Mouse (Mus musculus): ENCODE results near the gene Sytl4. TPM values are rescaled to one million over a fixed set of nuclear protein-coding genes. Genes with fewer than 3 reads are reported as not detected.

The Sytl4 gene
- polyA plus RNA-seq, 1 experiment from 2014 or later = 4.0 TPM

GRCm38 (mm10) chrX:133939561-133939960 lies 42.1 kb downstream of the Sytl4 start:
- Histone ChIP-seq H3K4me1 (ENCODE audit: control insufficient read depth in 2 of 2, insufficient read depth in 2 of 2, low read length in 2 of 2) (no peaks in the 10 kb centered on the region; a peak in 1 of 4 replicates), H3K27ac (replicated peaks in 1 of 2; ENCODE audit: control insufficient read depth in 1 of 2, insufficient read depth in 1 of 2, low read depth in 2 of 2, low read length in 2 of 2) (no peak overlapping the region; a peak in 1 of 4 replicates), H3K36me3 (ENCODE audit: control insufficient read depth, insufficient read depth, low read length) (no peaks in the 10 kb centered on the region), H3K4me3 (ENCODE audit: control insufficient read depth in 1 of 2, insufficient read depth in 1 of 2, low read depth in 1 of 2, low read length in 2 of 2) (no peak overlapping the region), H3K9ac (ENCODE audit: low read length) (no peak overlapping the region), H3K4me2 (ENCODE audit: low read length) (no peak overlapping the region), H3K27me3 (ENCODE audit: control insufficient read depth, insufficient read depth, low read length) (no peaks in the 10 kb centered on the region), H3K9me3 (ENCODE audit: control insufficient read depth, low read length) (no peaks in the 10 kb centered on the region)
- ATAC-seq (ENCODE audit: insufficient number of reproducible peaks, insufficient read depth, low FRiP score, low read depth) = no peak
- WGBS = 33% methylated on average over 1 of the region's 1 CpGs

GRCm38 (mm10) chrX:133936605-133937225 lies 44.9 kb downstream of the Sytl4 start:
- no peak overlapping the region for H3K27ac ChIP-seq (replicated peaks in 1 of 2; ENCODE audit: control insufficient read depth in 1 of 2, insufficient read depth in 1 of 2, low read depth in 2 of 2, low read length in 2 of 2)

GRCm38 (mm10) chrX:133931302-133932013 lies 50.2 kb downstream of the Sytl4 start:
- H3K4me1 ChIP-seq (ENCODE audit: control insufficient read depth in 2 of 2, insufficient read depth in 2 of 2, low read length in 2 of 2) = peaks cover 0 to 2% of the 10 kb centered on the region in 2 experiments; a peak in 1 of 4 replicates
- ATAC-seq (ENCODE audit: insufficient number of reproducible peaks, insufficient read depth, low FRiP score, low read depth) = no peak
- H3K4me2 ChIP-seq (ENCODE audit: low read length) = no peak overlapping the region
- H3K4me3 ChIP-seq (ENCODE audit: control insufficient read depth in 1 of 2, insufficient read depth in 1 of 2, low read depth in 1 of 2, low read length in 2 of 2) = no peak overlapping the region
- H3K27me3 ChIP-seq (ENCODE audit: control insufficient read depth, insufficient read depth, low read length) = no peaks in the 10 kb centered on the region
- H3K36me3 ChIP-seq (ENCODE audit: control insufficient read depth, insufficient read depth, low read length) = no peaks in the 10 kb centered on the region
- no peaks in the 10 kb centered on the region for H3K9me3 ChIP-seq (ENCODE audit: control insufficient read depth, low read length)
- 56% methylated on average over 12 of the region's 12 CpGs for WGBS
- H3K27ac ChIP-seq (replicated peaks in 1 of 2; ENCODE audit: control insufficient read depth in 1 of 2, insufficient read depth in 1 of 2, low read depth in 2 of 2, low read length in 2 of 2) = no peak overlapping the region
- H3K9ac ChIP-seq (ENCODE audit: low read length) = no peak overlapping the region

More at GRCm38 (mm10) chrX:133936605-133937225, 44.9 kb downstream of the Sytl4 start:
- ATAC-seq (ENCODE audit: insufficient number of reproducible peaks, insufficient read depth, low FRiP score, low read depth) = no peak
- peaks cover 0 to 2% of the 10 kb centered on the region in 2 experiments; a peak in 1 of 4 replicates for H3K4me1 ChIP-seq (ENCODE audit: control insufficient read depth in 2 of 2, insufficient read depth in 2 of 2, low read length in 2 of 2)
- no peak overlapping the region for H3K4me3 ChIP-seq (ENCODE audit: control insufficient read depth in 1 of 2, insufficient read depth in 1 of 2, low read depth in 1 of 2, low read length in 2 of 2)
- no peak overlapping the region for H3K9ac ChIP-seq (ENCODE audit: low read length)
- H3K27me3 ChIP-seq (ENCODE audit: control insufficient read depth, insufficient read depth, low read length) = no peaks in the 10 kb centered on the region
- H3K4me2 ChIP-seq (ENCODE audit: low read length) = no peak overlapping the region
- H3K9me3 ChIP-seq (ENCODE audit: control insufficient read depth, low read length) = no peaks in the 10 kb centered on the region
- no peaks in the 10 kb centered on the region for H3K36me3 ChIP-seq (ENCODE audit: control insufficient read depth, insufficient read depth, low read length)
- WGBS = 66% methylated on average over 4 of the region's 4 CpGs

GRCm38 (mm10) chrX:133926760-133927159 lies 54.9 kb downstream of the Sytl4 start:
- no peak overlapping the region for H3K4me2 ChIP-seq (ENCODE audit: low read length)

GRCm38 (mm10) chrX:133921187-133921586 lies 60.4 kb downstream of the Sytl4 start:
- H3K4me1 ChIP-seq (ENCODE audit: control insufficient read depth in 2 of 2, insufficient read depth in 2 of 2, low read length in 2 of 2) = no peaks in the 10 kb centered on the region
- no peaks in the 10 kb centered on the region for H3K9me3 ChIP-seq (ENCODE audit: control insufficient read depth, low read length)
- H3K27ac ChIP-seq (replicated peaks in 1 of 2; ENCODE audit: control insufficient read depth in 1 of 2, insufficient read depth in 1 of 2, low read depth in 2 of 2, low read length in 2 of 2) = no peak overlapping the region
- no peak overlapping the region for H3K9ac ChIP-seq (ENCODE audit: low read length)
- WGBS = 65% methylated on average over 4 of the region's 4 CpGs
- H3K4me2 ChIP-seq (ENCODE audit: low read length) = no peak overlapping the region
- no peaks in the 10 kb centered on the region for H3K27me3 ChIP-seq (ENCODE audit: control insufficient read depth, insufficient read depth, low read length)
- no peak overlapping the region for H3K4me3 ChIP-seq (ENCODE audit: control insufficient read depth in 1 of 2, insufficient read depth in 1 of 2, low read depth in 1 of 2, low read length in 2 of 2)
- ATAC-seq (ENCODE audit: insufficient number of reproducible peaks, insufficient read depth, low FRiP score, low read depth) = no peak
- no peaks in the 10 kb centered on the region for H3K36me3 ChIP-seq (ENCODE audit: control insufficient read depth, insufficient read depth, low read length)

More at GRCm38 (mm10) chrX:133926760-133927159, 54.9 kb downstream of the Sytl4 start:
- Histone ChIP-seq H3K27me3 (ENCODE audit: control insufficient read depth, insufficient read depth, low read length) (no peaks in the 10 kb centered on the region), H3K36me3 (ENCODE audit: control insufficient read depth, insufficient read depth, low read length) (no peaks in the 10 kb centered on the region), H3K9me3 (ENCODE audit: control insufficient read depth, low read length) (no peaks in the 10 kb centered on the region), H3K4me3 (ENCODE audit: control insufficient read depth in 1 of 2, insufficient read depth in 1 of 2, low read depth in 1 of 2, low read length in 2 of 2) (no peak overlapping the region), H3K9ac (ENCODE audit: low read length) (no peak overlapping the region), H3K27ac (replicated peaks in 1 of 2; ENCODE audit: control insufficient read depth in 1 of 2, insufficient read depth in 1 of 2, low read depth in 2 of 2, low read length in 2 of 2) (no peak overlapping the region), H3K4me1 (ENCODE audit: control insufficient read depth in 2 of 2, insufficient read depth in 2 of 2, low read length in 2 of 2) (no peaks in the 10 kb centered on the region)
- WGBS = 72% methylated on average over 5 of the region's 5 CpGs
- no peak for ATAC-seq (ENCODE audit: insufficient number of reproducible peaks, insufficient read depth, low FRiP score, low read depth)

GRCm38 (mm10) chrX:133914219-133914618 lies 67.4 kb downstream of the Sytl4 start:
- H3K9me3 ChIP-seq (ENCODE audit: control insufficient read depth, low read length) = no peaks in the 10 kb centered on the region
- ATAC-seq (ENCODE audit: insufficient number of reproducible peaks, insufficient read depth, low FRiP score, low read depth) = peak; percentile 80
- H3K36me3 ChIP-seq (ENCODE audit: control insufficient read depth, insufficient read depth, low read length) = no peaks in the 10 kb centered on the region
- H3K9ac ChIP-seq (ENCODE audit: low read length) = no peak overlapping the region
- 28% methylated on average over 7 of the region's 7 CpGs for WGBS
- H3K4me1 ChIP-seq (ENCODE audit: control insufficient read depth in 2 of 2, insufficient read depth in 2 of 2, low read length in 2 of 2) = peaks cover 12 to 14% of the 10 kb centered on the region in 2 experiments
- no peak overlapping the region for H3K4me2 ChIP-seq (ENCODE audit: low read length)
- H3K4me3 ChIP-seq (ENCODE audit: control insufficient read depth in 1 of 2, insufficient read depth in 1 of 2, low read depth in 1 of 2, low read length in 2 of 2) = no peak overlapping the region
- H3K27ac ChIP-seq (replicated peaks in 1 of 2; ENCODE audit: control insufficient read depth in 1 of 2, insufficient read depth in 1 of 2, low read depth in 2 of 2, low read length in 2 of 2) = peak overlapping the region; percentile 71 to 74
- no peaks in the 10 kb centered on the region for H3K27me3 ChIP-seq (ENCODE audit: control insufficient read depth, insufficient read depth, low read length)

- 81% methylated on average over 3 of the region's 3 CpGs for WGBS
- H3K4me3 ChIP-seq (ENCODE audit: control insufficient read depth in 1 of 2, insufficient read depth in 1 of 2, low read depth in 1 of 2, low read length in 2 of 2) = no peak overlapping the region
- H3K36me3 ChIP-seq (ENCODE audit: control insufficient read depth, insufficient read depth, low read length) = no peaks in the 10 kb centered on the region
- H3K9ac ChIP-seq (ENCODE audit: low read length) = no peak overlapping the region
- ATAC-seq (ENCODE audit: insufficient number of reproducible peaks, insufficient read depth, low FRiP score, low read depth) = no peak
- H3K9me3 ChIP-seq (ENCODE audit: control insufficient read depth, low read length) = no peaks in the 10 kb centered on the region
- H3K4me2 ChIP-seq (ENCODE audit: low read length) = no peak overlapping the region
- peaks cover 12 to 18% of the 10 kb centered on the region in 2 experiments for H3K4me1 ChIP-seq (ENCODE audit: control insufficient read depth in 2 of 2, insufficient read depth in 2 of 2, low read length in 2 of 2)
- no peak overlapping the region for H3K27ac ChIP-seq (replicated peaks in 1 of 2; ENCODE audit: control insufficient read depth in 1 of 2, insufficient read depth in 1 of 2, low read depth in 2 of 2, low read length in 2 of 2)
- no peaks in the 10 kb centered on the region for H3K27me3 ChIP-seq (ENCODE audit: control insufficient read depth, insufficient read depth, low read length)
Observed at GRCm38 (mm10) chrX:133913006-133913405, 68.6 kb downstream of the Sytl4 start.

Measured in heart, embryonic 14.5 days (tissue).